In genomic region chr1:52909783-52910182, GRCm38 (mm10) we compare ENCODE assay signal across 30 mouse cellular contexts.
DNase-seq lines count a peak whose midpoint lies in the region; ATAC-seq and TF ChIP-seq lines count a peak whose summit lies in the region.
"Had no signal": no experiment of that assay in that cellular context is flagged by ENCODE, and none has a peak within 500 bp of the region (broad histone marks: within the 10 kb centered on the region; RNA-seq: fewer than 3 reads in every experiment).

No protein-coding gene starts in this region.

- TF ChIP-seq POLR2A in MEL (IDR thresholded peaks at IDR 0.05; ENCODE audit: control insufficient read depth in 1 of 2, insufficient read depth in 1 of 2, low read depth in 1 of 2, low read length in 2 of 2, poor library complexity in 1 of 2), result no peak
- no peak for TF ChIP-seq POLR2A in bone marrow macrophage, adult 2 months (IDR thresholded peaks at IDR 0.05; ENCODE audit: borderline replicate concordance, low read depth, low read length)
- no peak for TF ChIP-seq POLR2A in thymus, adult 2 months (IDR thresholded peaks at IDR 0.05; ENCODE audit: control insufficient read depth, extremely low read depth, insufficient read depth, low read length, poor library complexity)

- H3K9ac ChIP-seq in MEL (ENCODE audit: control insufficient read depth, low read depth, low read length, poor library complexity, severe bottlenecking), result no peak overlapping the region
- H3K9ac ChIP-seq in heart, embryonic 11.5 days (ENCODE audit: low read depth, low read length), result no peak overlapping the region
- H3K9ac ChIP-seq: embryonic facial prominence, embryonic 13.5 days; embryonic facial prominence, embryonic 15.5 days; forebrain, embryonic 12.5 days had no signal

- H3K4me1 ChIP-seq in MEL (ENCODE audit: control insufficient read depth in 1 of 2, insufficient read depth in 2 of 2, low read length in 2 of 2), result peaks cover 0 to 3% of the 10 kb centered on the region in 2 experiments; a peak in 1 of 4 replicates
- H3K4me1 ChIP-seq in bone marrow macrophage, adult 2 months (ENCODE audit: control insufficient read depth, insufficient read depth, low read length), result peaks cover 2% of the 10 kb centered on the region; the same call in 1 of the 2 replicates
- no peaks in the 10 kb centered on the region for H3K4me1 ChIP-seq in heart, embryonic 11.5 days (ENCODE audit: control insufficient read depth, insufficient read depth, low read length)
- H3K4me1 ChIP-seq in thymus, adult 2 months (replicated peaks; ENCODE audit: control insufficient read depth, insufficient read depth, low read length), result no peaks in the 10 kb centered on the region
- H3K4me1 ChIP-seq: embryonic facial prominence, embryonic 13.5 days; embryonic facial prominence, embryonic 15.5 days; forebrain, embryonic 10.5 days; forebrain, embryonic 12.5 days had no signal

- H3K4me3 ChIP-seq in MEL (ENCODE audit: control insufficient read depth in 1 of 2, insufficient read depth in 1 of 2, low read depth in 2 of 2, low read length in 2 of 2), result no peak overlapping the region
- H3K4me3 ChIP-seq in bone marrow macrophage, adult 2 months (ENCODE audit: insufficient read depth, low read length), result no peak overlapping the region
- H3K4me3 ChIP-seq in heart, embryonic 11.5 days (ENCODE audit: low read depth, low read length), result no peak overlapping the region
- no peak overlapping the region for H3K4me3 ChIP-seq in thymus, adult 2 months (ENCODE audit: control insufficient read depth, insufficient read depth, low read length)
- H3K4me3 ChIP-seq: embryonic facial prominence, embryonic 13.5 days; embryonic facial prominence, embryonic 15.5 days; erythroblast, embryonic 14.5 days; forebrain, embryonic 10.5 days; forebrain, embryonic 12.5 days had no signal

- WGBS in heart, embryonic 11.5 days (ENCODE audit: insufficient replicate concordance), result 79% methylated on average over 3 of the region's 3 CpGs
- WGBS in thymus, adult 2 months, result 79% methylated on average over 3 of the region's 3 CpGs

- no peaks in the 10 kb centered on the region for H3K79me2 ChIP-seq in MEL (ENCODE audit: control insufficient read depth, insufficient read depth, low read length, poor library complexity)

- H3K27ac ChIP-seq in MEL (ENCODE audit: control insufficient read depth, low read depth, low read length), result no peak overlapping the region
- peak overlapping the region; percentile 11; the same call in 1 of the 2 replicates for H3K27ac ChIP-seq in bone marrow macrophage, adult 2 months (ENCODE audit: insufficient read depth, low read depth, low read length)
- H3K27ac ChIP-seq in heart, embryonic 11.5 days (ENCODE audit: low read depth, low read length), result no peak overlapping the region
- no peak overlapping the region for H3K27ac ChIP-seq in thymus, adult 2 months (ENCODE audit: control insufficient read depth, insufficient read depth, low read length)
- H3K27ac ChIP-seq: embryonic facial prominence, embryonic 13.5 days; embryonic facial prominence, embryonic 15.5 days; forebrain, embryonic 10.5 days; forebrain, embryonic 12.5 days had no signal

- peaks cover 0 to 3% of the 10 kb centered on the region in 2 experiments; a peak in 2 of 4 replicates for H3K36me3 ChIP-seq in MEL (ENCODE audit: control insufficient read depth in 1 of 2, insufficient read depth in 2 of 2, low read length in 2 of 2)
- H3K36me3 ChIP-seq in heart, embryonic 11.5 days (ENCODE audit: control insufficient read depth, insufficient read depth, low read length), result no peaks in the 10 kb centered on the region
- H3K36me3 ChIP-seq in thymus, adult 2 months (ENCODE audit: control insufficient read depth, insufficient read depth, low read length), result no peaks in the 10 kb centered on the region
- H3K36me3 ChIP-seq: embryonic facial prominence, embryonic 13.5 days; embryonic facial prominence, embryonic 15.5 days; forebrain, embryonic 10.5 days; forebrain, embryonic 12.5 days had no signal

- DNase-seq in MEL (ENCODE audit: low read depth, low spot score), result peak; percentile 39
- no peak for DNase-seq in ovary, adult 18-20 months (ENCODE audit: low spot score)
- DNase-seq in thymus, adult 2 months, result no peak
- no peak for DNase-seq in thymus, postnatal 14 days
- DNase-seq: adrenal gland, adult 8-10 months; adrenal gland, postnatal 14 days; adrenal gland, postnatal 36 days; B cell, adult 2 months; cerebellum, adult 11 months; cerebellum, adult 2 months; cerebellum, adult 9-10 months; cerebellum, postnatal 10 days; cerebellum, postnatal 25 days; embryo, embryonic 11 days had no signal

- no peak overlapping the region for H3K4me2 ChIP-seq in heart, embryonic 11.5 days
- H3K4me2 ChIP-seq: embryonic facial prominence, embryonic 13.5 days; embryonic facial prominence, embryonic 15.5 days; forebrain, embryonic 12.5 days had no signal

- TF ChIP-seq CTCF in MEL (IDR thresholded peaks at IDR 0.05 in 2 of 3, conservative IDR thresholded peaks at IDR 0.05 in 1 of 3; ENCODE audit: control insufficient read depth in 1 of 3, insufficient read depth in 1 of 3, low read depth in 2 of 3, low read length in 3 of 3, poor library complexity in 1 of 3, severe bottlenecking in 1 of 3), result no peak
- TF ChIP-seq CTCF in bone marrow macrophage, adult 2 months (IDR thresholded peaks at IDR 0.05; ENCODE audit: low read depth, low read length), result no peak
- TF ChIP-seq CTCF in thymus, adult 2 months (IDR thresholded peaks at IDR 0.05; ENCODE audit: borderline replicate concordance, control insufficient read depth, extremely low read depth, insufficient read depth, low read length, poor library complexity), result no peak

- no peak for TF ChIP-seq RAD21 in MEL (IDR thresholded peaks at IDR 0.05; ENCODE audit: low read depth, low read length)

- peak; percentile 87 for ATAC-seq in granulocyte monocyte progenitor cell, adult 5-6 weeks (replicated peaks; ENCODE audit: poor library complexity, severe bottlenecking)
- ATAC-seq in megakaryocyte progenitor cell, adult 5-6 weeks (replicated peaks; ENCODE audit: poor library complexity), result peak; percentile 76
- no peak for ATAC-seq in heart, embryonic 11.5 days (replicated peaks; ENCODE audit: insufficient number of reproducible peaks, low FRiP score, low TSS enrichment)
- ATAC-seq: activated CD4-positive, CD25-positive, alpha-beta regulatory T cell, adult 4 months; CD4-positive, CD25-positive, alpha-beta regulatory T cell, adult 4 months; forebrain, embryonic 14.5 days; forebrain, embryonic 16.5 days; Patski had no signal

- no peaks in the 10 kb centered on the region for H3K27me3 ChIP-seq in MEL (ENCODE audit: control insufficient read depth in 1 of 2, insufficient read depth in 2 of 2, low read length in 2 of 2)
- no peaks in the 10 kb centered on the region for H3K27me3 ChIP-seq in heart, embryonic 11.5 days (ENCODE audit: control insufficient read depth, insufficient read depth, low read length)
- no peaks in the 10 kb centered on the region for H3K27me3 ChIP-seq in thymus, adult 2 months (ENCODE audit: control insufficient read depth, insufficient read depth, low read length)
- H3K27me3 ChIP-seq: CH12.LX; embryonic facial prominence, embryonic 13.5 days; embryonic facial prominence, embryonic 15.5 days; forebrain, embryonic 12.5 days; Patski had no signal

- H3K9me3 ChIP-seq in MEL (replicated peaks; ENCODE audit: insufficient read depth, low read length), result no peaks in the 10 kb centered on the region
- no peaks in the 10 kb centered on the region for H3K9me3 ChIP-seq in heart, embryonic 11.5 days (replicated peaks; ENCODE audit: control insufficient read depth, low read length)
- H3K9me3 ChIP-seq: embryonic facial prominence, embryonic 13.5 days; embryonic facial prominence, embryonic 15.5 days; forebrain, embryonic 10.5 days; forebrain, embryonic 12.5 days; G1E had no signal

- TF ChIP-seq EP300 in MEL (IDR thresholded peaks at IDR 0.05; ENCODE audit: low read depth in 1 of 2, low read length in 2 of 2), result peak in 1 of 2 experiments; percentile 19; a peak in 1 of 4 replicates

TF ChIP-seq in MEL, 35 proteins besides CTCF, POLR2A, EP300 and RAD21:
- TF ChIP-seq ZNF384 (IDR thresholded peaks at IDR 0.05; ENCODE audit: low read depth, low read length), result no peak
- peak; percentile 15; the same call in 1 of the 2 replicates for TF ChIP-seq GATA1 (IDR thresholded peaks at IDR 0.05; ENCODE audit: low read depth, low read length)
- no peak for TF ChIP-seq NELFE (IDR thresholded peaks at IDR 0.05; ENCODE audit: low read depth, low read length)
- no peak for TF ChIP-seq ZMIZ1 (IDR thresholded peaks at IDR 0.05; ENCODE audit: low read depth, low read length)
- no peak for TF ChIP-seq SIN3A (IDR thresholded peaks at IDR 0.05; ENCODE audit: low read length)
